Mouse (Mus musculus): Measurements from ENCODE around the gene Fcgr4.
"Not testable (repeated sequence)": the region's sequence is repeated elsewhere in the genome, so short reads cannot be mapped to it uniquely, and the experiment has no call there.

The Fcgr4 gene

GRCm38 (mm10) chr1:171018737-171019136 lies at the start of gene Fcgr4:
Gene Fcgr4, plus strand, starts transcription at chr1:171018920.
- DNase-seq (ENCODE audit: low spot score): no peak

- DNase-seq (ENCODE audit: low spot score): no peak
Observed at GRCm38 (mm10) chr1:170972494-170972893, 46.2 kb upstream of the Fcgr4 start.

GRCm38 (mm10) chr1:170972936-170973335 lies 45.8 kb upstream of the Fcgr4 start:
- DNase-seq (ENCODE audit: low spot score): no peak

- DNase-seq (ENCODE audit: low spot score): no peak
Observed at GRCm38 (mm10) chr1:170974171-170974570, 44.5 kb upstream of the Fcgr4 start.

- no peak for DNase-seq (ENCODE audit: low spot score)
Observed at GRCm38 (mm10) chr1:170974736-170975135, 44.0 kb upstream of the Fcgr4 start.

- not testable (repeated sequence) for DNase-seq (ENCODE audit: low spot score)
Observed at GRCm38 (mm10) chr1:170975350-170975749, 43.4 kb upstream of the Fcgr4 start.

- no peak for DNase-seq (ENCODE audit: low spot score)
Observed at GRCm38 (mm10) chr1:170975751-170976161, 43.0 kb upstream of the Fcgr4 start.

GRCm38 (mm10) chr1:170976447-170976846 lies 42.3 kb upstream of the Fcgr4 start, which contains the start of gene Fcgr2b:
Gene Fcgr2b, minus strand, starts transcription at chr1:170976547.
- no peak for DNase-seq (ENCODE audit: low spot score)

GRCm38 (mm10) chr1:170978601-170979000 lies 40.1 kb upstream of the Fcgr4 start:
- no peak for DNase-seq (ENCODE audit: low spot score)

- DNase-seq (ENCODE audit: low spot score): not testable (repeated sequence)
Observed at GRCm38 (mm10) chr1:170981679-170982078, 37.0 kb upstream of the Fcgr4 start.

- no peak for DNase-seq (ENCODE audit: low spot score)
Observed at GRCm38 (mm10) chr1:170982301-170982700, 36.4 kb upstream of the Fcgr4 start.

GRCm38 (mm10) chr1:170983066-170983465 lies 35.7 kb upstream of the Fcgr4 start:
- no peak for DNase-seq (ENCODE audit: low spot score)

- no peak for DNase-seq (ENCODE audit: low spot score)
Observed at GRCm38 (mm10) chr1:170985092-170985491, 33.6 kb upstream of the Fcgr4 start.

- DNase-seq (ENCODE audit: low spot score): no peak
Observed at GRCm38 (mm10) chr1:170985861-170986260, 32.9 kb upstream of the Fcgr4 start.

GRCm38 (mm10) chr1:170989656-170990055 lies 29.1 kb upstream of the Fcgr4 start:
- no peak for DNase-seq (ENCODE audit: low spot score)

GRCm38 (mm10) chr1:170992550-170992949 lies 26.2 kb upstream of the Fcgr4 start:
- no peak for DNase-seq (ENCODE audit: low spot score)

GRCm38 (mm10) chr1:170996034-170996433 lies 22.7 kb upstream of the Fcgr4 start:
- no peak for DNase-seq (ENCODE audit: low spot score)

GRCm38 (mm10) chr1:170996753-170997152 lies 22.0 kb upstream of the Fcgr4 start:
- no peak for DNase-seq (ENCODE audit: low spot score)

GRCm38 (mm10) chr1:170997756-170998655 lies 20.7 kb upstream of the Fcgr4 start:
- no peak for DNase-seq (ENCODE audit: low spot score)

- no peak for DNase-seq (ENCODE audit: low spot score)
Observed at GRCm38 (mm10) chr1:170999811-171000210, 18.9 kb upstream of the Fcgr4 start.

- no peak for DNase-seq (ENCODE audit: low spot score)
Observed at GRCm38 (mm10) chr1:171005081-171005480, 13.6 kb upstream of the Fcgr4 start.

- no peak for DNase-seq (ENCODE audit: low spot score)
Observed at GRCm38 (mm10) chr1:171005586-171005985, 13.1 kb upstream of the Fcgr4 start.

GRCm38 (mm10) chr1:171006335-171006734 lies 12.4 kb upstream of the Fcgr4 start:
- no peak for DNase-seq (ENCODE audit: low spot score)

GRCm38 (mm10) chr1:171006905-171007304 lies 11.8 kb upstream of the Fcgr4 start:
- no peak for DNase-seq (ENCODE audit: low spot score)

All from layer of hippocampus, adult 9-10 months (tissue).